Mouse (Mus musculus): ENCODE results near the gene Msi1. TPM values are rescaled to one million over a fixed set of nuclear protein-coding genes. Genes with fewer than 3 reads are reported as not detected.
"Not testable (repeated sequence)": the region's sequence is repeated elsewhere in the genome, so short reads cannot be mapped to it uniquely, and the experiment has no call there.

The Msi1 gene
- polyA plus RNA-seq, 1 experiment from 2014 or later = not detected

GRCm38 (mm10) chr5:115487353-115487752, 58.0 kb downstream of the Msi1 start:
- no peak overlapping the region for H3K4me3 ChIP-seq (ENCODE audit: inconsistent target)
- no peak overlapping the region for H3K27ac ChIP-seq
- no peaks in the 10 kb centered on the region for H3K36me3 ChIP-seq (ENCODE audit: inconsistent target)
- 94% methylated on average over 8 of the region's 8 CpGs for WGBS (ENCODE audit: missing documents)
- H3K79me2 ChIP-seq (ENCODE audit: inconsistent target) = no peaks in the 10 kb centered on the region; the same call in 1 of the 2 replicates

- no peak overlapping the region for H3K4me3 ChIP-seq (ENCODE audit: inconsistent target)
- peak overlapping the region; percentile 96 for H3K27ac ChIP-seq
- WGBS (ENCODE audit: missing documents) = 39% methylated on average over 8 of the region's 9 CpGs
- no peaks in the 10 kb centered on the region for H3K36me3 ChIP-seq (ENCODE audit: inconsistent target)
- no peaks in the 10 kb centered on the region; the same call in 1 of the 2 replicates for H3K79me2 ChIP-seq (ENCODE audit: inconsistent target)
These were observed 58.7 kb downstream of the Msi1 start for GRCm38 (mm10) chr5:115487942-115488580.

GRCm38 (mm10) chr5:115488841-115489698, 59.7 kb downstream of the Msi1 start:
- WGBS (ENCODE audit: missing documents) = 4% methylated on average over 36 of the region's 39 CpGs
- peak overlapping the region; percentile 10; the same call in 1 of the 2 replicates for H3K4me3 ChIP-seq (ENCODE audit: inconsistent target)
- no peaks in the 10 kb centered on the region for H3K36me3 ChIP-seq (ENCODE audit: inconsistent target)
- H3K79me2 ChIP-seq (ENCODE audit: inconsistent target) = no peaks in the 10 kb centered on the region
- peak overlapping the region; percentile 96 for H3K27ac ChIP-seq

GRCm38 (mm10) chr5:115489699-115490637, 60.6 kb downstream of the Msi1 start:
- peak overlapping the region; percentile 96 for H3K27ac ChIP-seq
- WGBS (ENCODE audit: missing documents) = 1% methylated on average over 50 of the region's 50 CpGs

GRCm38 (mm10) chr5:115490638-115491000, 61.2 kb downstream of the Msi1 start:
- Histone ChIP-seq H3K36me3 (ENCODE audit: inconsistent target) (no peaks in the 10 kb centered on the region), H3K4me3 (ENCODE audit: inconsistent target) (no peak overlapping the region), H3K27ac (no peak overlapping the region), H3K79me2 (ENCODE audit: inconsistent target) (no peaks in the 10 kb centered on the region)
- 4% methylated on average over 8 of the region's 8 CpGs for WGBS (ENCODE audit: missing documents)

More at GRCm38 (mm10) chr5:115489699-115490637, 60.6 kb downstream of the Msi1 start:
- Histone ChIP-seq H3K36me3 (ENCODE audit: inconsistent target) (no peaks in the 10 kb centered on the region), H3K79me2 (ENCODE audit: inconsistent target) (no peaks in the 10 kb centered on the region), H3K4me3 (ENCODE audit: inconsistent target) (peak overlapping the region; percentile 7; the same call in 1 of the 2 replicates)

- Histone ChIP-seq H3K27ac (no peak overlapping the region), H3K36me3 (ENCODE audit: inconsistent target) (no peaks in the 10 kb centered on the region), H3K79me2 (ENCODE audit: inconsistent target) (no peaks in the 10 kb centered on the region), H3K4me3 (ENCODE audit: inconsistent target) (no peak overlapping the region)
- 36% methylated on average over 4 of the region's 5 CpGs for WGBS (ENCODE audit: missing documents)
These were observed 61.7 kb downstream of the Msi1 start for GRCm38 (mm10) chr5:115491076-115491475.

GRCm38 (mm10) chr5:115491771-115492322, 62.4 kb downstream of the Msi1 start:
- H3K36me3 ChIP-seq (ENCODE audit: inconsistent target) = no peaks in the 10 kb centered on the region
- H3K27ac ChIP-seq = no peak overlapping the region
- 11% methylated on average over 23 of the region's 28 CpGs for WGBS (ENCODE audit: missing documents)
- H3K79me2 ChIP-seq (ENCODE audit: inconsistent target) = no peaks in the 10 kb centered on the region
- H3K4me3 ChIP-seq (ENCODE audit: inconsistent target) = no peak overlapping the region

- WGBS (ENCODE audit: missing documents) = 61% methylated on average over 4 of the region's 6 CpGs
- no peaks in the 10 kb centered on the region for H3K36me3 ChIP-seq (ENCODE audit: inconsistent target)
- no peak overlapping the region for H3K27ac ChIP-seq
- H3K79me2 ChIP-seq (ENCODE audit: inconsistent target) = no peaks in the 10 kb centered on the region
- H3K4me3 ChIP-seq (ENCODE audit: inconsistent target) = no peak overlapping the region
These were observed 63.4 kb downstream of the Msi1 start for GRCm38 (mm10) chr5:115492711-115493335.

GRCm38 (mm10) chr5:115493441-115493840, 64.0 kb downstream of the Msi1 start:
- no peaks in the 10 kb centered on the region for H3K36me3 ChIP-seq (ENCODE audit: inconsistent target)
- no peak overlapping the region for H3K27ac ChIP-seq
- no peak overlapping the region for H3K4me3 ChIP-seq (ENCODE audit: inconsistent target)
- no peaks in the 10 kb centered on the region for H3K79me2 ChIP-seq (ENCODE audit: inconsistent target)
- 94% methylated on average over 5 of the region's 5 CpGs for WGBS (ENCODE audit: missing documents)

- H3K27ac ChIP-seq; H3K36me3 ChIP-seq (ENCODE audit: inconsistent target); H3K79me2 ChIP-seq (ENCODE audit: inconsistent target); H3K4me3 ChIP-seq (ENCODE audit: inconsistent target): not testable (repeated sequence)
- 92% methylated on average over 2 of the region's 3 CpGs for whole genome bisulfite sequencing (ENCODE audit: missing documents)
These were observed 66.2 kb downstream of the Msi1 start for GRCm38 (mm10) chr5:115495618-115496017.

GRCm38 (mm10) chr5:115497033-115497432, 67.6 kb downstream of the Msi1 start:
- WGBS (ENCODE audit: missing documents) = 92% methylated on average over 5 of the region's 7 CpGs
- H3K4me3 ChIP-seq (ENCODE audit: inconsistent target) = no peak overlapping the region
- H3K36me3 ChIP-seq (ENCODE audit: inconsistent target) = no peaks in the 10 kb centered on the region
- no peaks in the 10 kb centered on the region for H3K79me2 ChIP-seq (ENCODE audit: inconsistent target)
- no peak overlapping the region for H3K27ac ChIP-seq

GRCm38 (mm10) chr5:115498307-115499240, 69.2 kb downstream of the Msi1 start:
- 87% methylated on average over 9 of the region's 9 CpGs for WGBS (ENCODE audit: missing documents)
- no peak overlapping the region for H3K27ac ChIP-seq
- no peaks in the 10 kb centered on the region for H3K36me3 ChIP-seq (ENCODE audit: inconsistent target)
- no peak overlapping the region for H3K4me3 ChIP-seq (ENCODE audit: inconsistent target)
- H3K79me2 ChIP-seq (ENCODE audit: inconsistent target) = no peaks in the 10 kb centered on the region

- Histone ChIP-seq H3K36me3 (ENCODE audit: inconsistent target) (no peaks in the 10 kb centered on the region), H3K27ac (peak overlapping the region; percentile 74), H3K4me3 (ENCODE audit: inconsistent target) (no peak overlapping the region), H3K79me2 (ENCODE audit: inconsistent target) (no peaks in the 10 kb centered on the region)
- WGBS (ENCODE audit: missing documents) = 40% methylated on average over 12 of the region's 12 CpGs
These were observed 71.1 kb downstream of the Msi1 start for GRCm38 (mm10) chr5:115500383-115500935.

Measured in macrophage (primary cell).